Mouse (Mus musculus) cortical plate, adult 2 months (tissue): ENCODE data around the gene Cyp2c70.
A peak's percentile ranks its signal among the peaks of the same experiment; 100 is the strongest.

Experiments
- CTCF ChIP-seq: fragments of 200-500 bp; IDR thresholded peaks from 2 replicates; pipeline ENCODE4 v1.5.1; 2011; ENCODE audit warnings: mild to moderate bottlenecking, control low read depth, low read length; ENCODE audit not compliant: insufficient read depth; ENCODE audit errors: extremely low read depth
- POLR2A ChIP-seq: fragments of 200-500 bp; IDR thresholded peaks from 2 replicates; pipeline ENCODE4 v1.6.1; 2011; ENCODE audit warnings: mild to moderate bottlenecking, low read length, control low read depth; ENCODE audit not compliant: insufficient read depth; ENCODE audit errors: extremely low read depth

DNA sequence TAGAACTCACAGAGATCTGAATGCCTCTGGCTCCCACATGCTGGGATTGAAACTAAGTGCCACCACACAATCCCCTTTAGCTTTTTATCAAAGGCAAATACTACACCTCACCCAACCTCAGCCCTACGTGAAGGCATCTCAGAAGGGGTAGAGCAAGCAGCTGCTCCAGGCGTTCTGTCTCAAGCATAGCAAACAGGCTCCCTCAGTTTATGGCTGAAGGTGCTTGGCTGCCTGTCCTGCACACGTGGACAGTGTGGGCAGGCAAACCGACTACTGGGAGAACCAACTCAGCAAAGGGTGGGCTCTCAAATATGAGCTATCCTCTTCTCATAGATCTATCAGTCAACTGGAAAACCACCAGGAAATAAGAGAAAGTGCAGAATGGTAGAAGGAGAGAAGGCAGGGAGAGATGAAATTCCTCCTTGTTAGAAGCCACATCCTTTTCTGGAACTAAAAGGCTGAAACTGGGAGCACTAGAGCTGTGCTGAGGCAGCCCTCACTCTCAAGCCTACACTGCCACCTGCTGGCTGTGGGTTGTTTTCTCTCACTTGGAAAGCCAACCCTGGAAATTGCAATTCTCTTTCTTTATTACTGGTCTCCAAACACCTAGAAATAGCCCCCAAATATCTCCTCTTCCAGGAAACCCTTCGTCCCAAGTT, 38.1 kb upstream of the Cyp2c70 start:
- peak; percentile 84 for TF ChIP-seq CTCF
- no peak for TF ChIP-seq POLR2A
